Mouse (Mus musculus) liver, embryonic 16.5 days (tissue): ENCODE measurements at regions not wholly inside any gene's neighbourhood (a gene's known extent, or its start where the extent isn't known, plus 50 kb on each side); places are given as distances from the start of the nearest gene placed in this dataset.

Source experiments
- ATAC-seq: fragments of 200-750 bp; cut with Nextera tagmentation; 2 replicates; pipeline ENCODE4 v1.8.0; 2017; ENCODE audit warnings: low read depth, mild to moderate bottlenecking, moderate number of reproducible peaks, moderate library complexity
- H3K27ac ChIP-seq: fragments of 300-500 bp; sonication (generic); 2 replicates; pipeline ENCODE4 v1.5.1; 2014; ENCODE audit warnings: mild to moderate bottlenecking, low read length
- H3K27me3 ChIP-seq: fragments of 300-500 bp; sonication (generic); 2 replicates; pipeline ENCODE4 v1.6.1; 2014; ENCODE audit warnings: low read depth, low read length, mixed read lengths; ENCODE audit not compliant: control insufficient read depth, insufficient read depth
- H3K36me3 ChIP-seq: fragments of 300-500 bp; sonication (generic); 2 replicates; pipeline ENCODE4 v1.6.1; 2014; ENCODE audit warnings: mild to moderate bottlenecking; ENCODE audit not compliant: control insufficient read depth, insufficient read depth
- H3K4me1 ChIP-seq: fragments of 300-500 bp; sonication (generic); 2 replicates; pipeline ENCODE4 v1.6.1; 2014; ENCODE audit warnings: low read depth, low read length, mixed read lengths; ENCODE audit not compliant: control insufficient read depth
- H3K4me2 ChIP-seq: fragments of 300-500 bp; sonication (generic); 2 replicates; pipeline ENCODE4 v1.6.1; 2014; ENCODE audit warnings: low read depth, low read length, mixed read lengths
- H3K4me3 ChIP-seq: fragments of 300-500 bp; sonication (generic); 2 replicates; pipeline ENCODE4 v1.5.1; 2014; ENCODE audit warnings: low read depth, mild to moderate bottlenecking, low read length
- H3K9ac ChIP-seq: fragments of 300-500 bp; sonication (generic); 2 replicates; pipeline ENCODE4 v1.6.1; 2014; ENCODE audit warnings: low read depth, low read length
- H3K9me3 ChIP-seq: fragments of 300-500 bp; sonication (generic); replicated peaks from 2 replicates; pipeline ENCODE4 v1.6.1; 2016; ENCODE audit warnings: low read length; ENCODE audit not compliant: control insufficient read depth
- WGBS: fragments of 180-500 bp; shearing (Covaris S2); extraction: QIAGEN DNeasy Blood & Tissue Kit; methylation state at CpG from one replicate; pipeline ENCODE4 v1.1.7; 2014; ENCODE audit not compliant: insufficient replicate concordance; 5-methylcytosine and 5-hydroxymethylcytosine counted together

- ATAC-seq: no peak
- Histone ChIP-seq H3K27me3 (no peaks in the 10 kb centered on the region), H3K4me3 (no peak overlapping the region), H3K36me3 (no peaks in the 10 kb centered on the region), H3K4me2 (no peak overlapping the region), H3K27ac (no peak overlapping the region), H3K4me1 (no peaks in the 10 kb centered on the region), H3K9me3 (no peaks in the 10 kb centered on the region), H3K9ac (no peak overlapping the region)
- WGBS: 52% methylated on average over 4 of the region's 4 CpGs
Measured at GRCm38 (mm10) chr9:61239328-61239727, 132.8 kb upstream of the Tle3 start.

- no peak for ATAC-seq
- Histone ChIP-seq H3K4me3 (no peak overlapping the region), H3K27ac (no peak overlapping the region), H3K36me3 (no peaks in the 10 kb centered on the region), H3K9ac (no peak overlapping the region), H3K4me1 (no peaks in the 10 kb centered on the region), H3K27me3 (no peaks in the 10 kb centered on the region), H3K4me2 (no peak overlapping the region), H3K9me3 (no peaks in the 10 kb centered on the region)
- 61% methylated on average over 8 of the region's 8 CpGs for WGBS
Measured at GRCm38 (mm10) chr9:61241442-61241841, 130.7 kb upstream of the Tle3 start.

- no peak overlapping the region for H3K27ac ChIP-seq
- no peaks in the 10 kb centered on the region for H3K27me3 ChIP-seq
- no peak overlapping the region for H3K9ac ChIP-seq
- no peak overlapping the region for H3K4me2 ChIP-seq
- H3K4me1 ChIP-seq: no peaks in the 10 kb centered on the region
- WGBS: 38% methylated on average over 9 of the region's 9 CpGs
- no peaks in the 10 kb centered on the region for H3K9me3 ChIP-seq
- no peak overlapping the region for H3K4me3 ChIP-seq
- H3K36me3 ChIP-seq: no peaks in the 10 kb centered on the region
- no peak for ATAC-seq
Measured at GRCm38 (mm10) chr9:61242167-61242860, 129.9 kb upstream of the Tle3 start.

GRCm38 (mm10) chr9:61243289-61243688, 128.9 kb upstream of the Tle3 start:
- Histone ChIP-seq H3K4me3 (no peak overlapping the region), H3K9ac (no peak overlapping the region), H3K4me1 (no peaks in the 10 kb centered on the region), H3K27me3 (no peaks in the 10 kb centered on the region), H3K9me3 (no peaks in the 10 kb centered on the region), H3K4me2 (no peak overlapping the region), H3K27ac (no peak overlapping the region), H3K36me3 (no peaks in the 10 kb centered on the region)
- ATAC-seq: no peak
- 64% methylated on average over 6 of the region's 6 CpGs for WGBS

- Histone ChIP-seq H3K4me3 (no peak overlapping the region), H3K36me3 (no peaks in the 10 kb centered on the region), H3K9me3 (no peaks in the 10 kb centered on the region), H3K4me1 (no peaks in the 10 kb centered on the region), H3K27me3 (no peaks in the 10 kb centered on the region), H3K9ac (no peak overlapping the region), H3K4me2 (no peak overlapping the region), H3K27ac (no peak overlapping the region)
- 59% methylated on average over 5 of the region's 5 CpGs for WGBS
- no peak for ATAC-seq
Measured at GRCm38 (mm10) chr9:61249691-61250425, 122.3 kb upstream of the Tle3 start.

GRCm38 (mm10) chr9:61251606-61252005, 120.6 kb upstream of the Tle3 start:
- peak; percentile 37; the same call in 1 of the 2 replicates for ATAC-seq
- H3K4me3 ChIP-seq: no peak overlapping the region
- no peaks in the 10 kb centered on the region for H3K27me3 ChIP-seq
- no peaks in the 10 kb centered on the region for H3K9me3 ChIP-seq
- H3K4me2 ChIP-seq: no peak overlapping the region
- 0 out of 2 replicates have a peak overlapping the region, but pooled peaks have one; percentile 19 for H3K27ac ChIP-seq
- no peak overlapping the region for H3K9ac ChIP-seq
- no peaks in the 10 kb centered on the region for H3K36me3 ChIP-seq
- H3K4me1 ChIP-seq: no peaks in the 10 kb centered on the region
- WGBS: 12% methylated on average over 6 of the region's 6 CpGs

GRCm38 (mm10) chr9:61253761-61254160, 118.4 kb upstream of the Tle3 start:
- H3K9ac ChIP-seq: no peak overlapping the region
- no peaks in the 10 kb centered on the region for H3K27me3 ChIP-seq
- no peak overlapping the region for H3K27ac ChIP-seq
- H3K9me3 ChIP-seq: no peaks in the 10 kb centered on the region
- 75% methylated on average over 3 of the region's 3 CpGs for WGBS
- H3K4me1 ChIP-seq: no peaks in the 10 kb centered on the region
- H3K36me3 ChIP-seq: no peaks in the 10 kb centered on the region
- H3K4me2 ChIP-seq: no peak overlapping the region
- no peak overlapping the region for H3K4me3 ChIP-seq
- no peak for ATAC-seq

- Histone ChIP-seq H3K4me3 (no peak overlapping the region), H3K36me3 (no peaks in the 10 kb centered on the region), H3K9me3 (no peaks in the 10 kb centered on the region), H3K4me2 (no peak overlapping the region), H3K27ac (no peak overlapping the region), H3K9ac (no peak overlapping the region), H3K27me3 (no peaks in the 10 kb centered on the region), H3K4me1 (0 out of 2 replicates have a peak, but pooled peaks cover 2% of the 10 kb centered on the region)
- 35% methylated on average over 4 of the region's 4 CpGs for WGBS
- ATAC-seq: no peak
Measured at GRCm38 (mm10) chr9:61257488-61257887, 114.7 kb upstream of the Tle3 start.

GRCm38 (mm10) chr9:61258100-61258499, 114.1 kb upstream of the Tle3 start:
- H3K4me1 ChIP-seq: 0 out of 2 replicates have a peak, but pooled peaks cover 2% of the 10 kb centered on the region
- no peak overlapping the region for H3K9ac ChIP-seq
- no peaks in the 10 kb centered on the region for H3K9me3 ChIP-seq
- no peak for ATAC-seq
- 59% methylated on average over 5 of the region's 5 CpGs for WGBS
- H3K27me3 ChIP-seq: no peaks in the 10 kb centered on the region
- H3K4me3 ChIP-seq: no peak overlapping the region
- no peak overlapping the region for H3K27ac ChIP-seq
- no peak overlapping the region for H3K4me2 ChIP-seq
- no peaks in the 10 kb centered on the region for H3K36me3 ChIP-seq
